Mouse (Mus musculus) left cerebral cortex, postnatal 25 days (tissue): ENCODE measurements around the gene Bri3. TPM values are rescaled to one million over a fixed set of nuclear protein-coding genes. Genes with fewer than 3 reads are reported as not detected.
"Not testable (repeated sequence)": the region's sequence is repeated elsewhere in the genome, so short reads cannot be mapped to it uniquely, and the experiment has no call there.

Experiments
- DNase-seq, 2 experiments: peaks; one replicate each; pipeline ENCODE4 v3.0.0; 2022; ENCODE audit warnings: low spot score in 2 of 2, mixed read lengths in 1 of 2
- intact Hi-C: fragments of 180-260 bp; cut with DNase I; formaldehyde crosslinking; loops from one replicate; pipeline ENCODE4 v1.15.1; 2025
- total RNA-seq, 2 experiments: library from RNA; stranded (reverse); gene quantifications; 2 replicates each; pipeline ENCODE4 v1.2.3; 2021

Gene Bri3
- total RNA-seq, 2 experiments from 2014 or later: 64.0 to 65.8 TPM

- intact Hi-C loops, DNase-seq: not testable (repeated sequence)
Measured at GRCm38 (mm10) chr5:144335357-144335756, 91.1 kb downstream of the Bri3 start.

DNA sequence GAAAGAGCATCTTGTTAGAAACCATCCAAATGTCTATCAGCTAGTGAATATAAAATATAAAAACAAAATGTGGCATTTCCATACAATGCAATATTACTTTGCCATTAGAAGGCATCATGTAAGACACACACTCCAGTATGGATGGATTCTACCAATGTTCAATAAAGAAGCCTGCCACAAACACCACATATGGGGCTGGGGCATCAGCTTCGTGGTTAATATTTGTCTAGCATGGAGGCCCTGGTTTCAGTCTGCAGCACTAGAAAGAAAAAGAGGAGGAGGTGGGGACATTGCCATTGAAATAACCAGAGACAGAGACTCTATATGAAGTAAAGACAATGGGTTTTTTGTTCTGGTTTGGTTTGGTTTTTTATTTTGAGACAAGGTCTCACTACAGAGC lies 94.5 kb downstream of the Bri3 start:
- intact Hi-C loops: no loop called here

GRCm38 (mm10) chr5:144341085-144341484 lies 96.8 kb downstream of the Bri3 start:
- intact Hi-C loops: no loop called here
- no peak for DNase-seq

More for the DNA sequence above, 94.5 kb downstream of the Bri3 start:
- DNase-seq: no peak

DNA sequence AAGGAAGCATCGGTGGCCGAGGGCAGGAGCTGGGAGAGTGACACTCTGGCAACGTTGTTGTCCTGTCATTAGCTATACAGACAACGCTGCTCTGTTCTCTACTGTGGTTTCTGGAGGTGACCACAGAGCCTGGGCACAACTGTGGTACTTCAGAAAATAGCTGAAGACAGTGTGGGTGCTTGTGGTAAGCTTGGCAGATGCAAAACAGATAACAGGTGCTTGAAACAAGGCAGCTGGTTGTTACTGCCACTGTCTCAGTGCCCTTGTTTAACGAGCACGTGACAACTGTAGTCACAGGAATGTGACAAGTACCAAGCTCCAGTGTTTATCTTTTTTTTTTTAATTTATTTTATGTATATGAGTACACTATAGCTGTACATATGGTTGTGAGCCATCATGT lies 100.4 kb downstream of the Bri3 start:
- intact Hi-C loops: no loop called here
- no peak for DNase-seq

DNA sequence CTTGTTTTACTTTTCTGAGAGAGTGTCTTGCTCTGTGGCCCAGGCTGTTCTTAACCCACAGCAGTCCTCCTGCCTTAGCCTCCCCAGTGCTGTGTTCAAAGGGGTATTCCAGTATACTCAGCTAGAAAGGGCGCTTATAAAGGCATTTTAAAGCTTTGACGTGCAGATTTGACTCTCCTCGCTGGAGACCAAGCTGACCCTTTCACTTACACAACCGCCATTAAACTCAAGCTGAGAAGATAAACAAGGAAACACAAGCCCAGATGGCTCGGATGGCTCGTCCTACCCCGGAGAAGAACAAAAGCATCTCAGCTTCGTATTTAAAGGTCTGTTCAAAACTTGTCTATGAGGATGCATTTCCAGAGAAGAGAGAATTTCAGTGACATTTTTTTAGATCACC lies 106.9 kb downstream of the Bri3 start:
- intact Hi-C loops: no loop called here
- no peak for DNase-seq

GRCm38 (mm10) chr5:144352250-144353047 lies 108.2 kb downstream of the Bri3 start:
- intact Hi-C loops: no loop called here
- DNase-seq: no peak

GRCm38 (mm10) chr5:144356776-144357455 lies 112.7 kb downstream of the Bri3 start:
- intact Hi-C loops: no loop called here
- no peak for DNase-seq

DNA sequence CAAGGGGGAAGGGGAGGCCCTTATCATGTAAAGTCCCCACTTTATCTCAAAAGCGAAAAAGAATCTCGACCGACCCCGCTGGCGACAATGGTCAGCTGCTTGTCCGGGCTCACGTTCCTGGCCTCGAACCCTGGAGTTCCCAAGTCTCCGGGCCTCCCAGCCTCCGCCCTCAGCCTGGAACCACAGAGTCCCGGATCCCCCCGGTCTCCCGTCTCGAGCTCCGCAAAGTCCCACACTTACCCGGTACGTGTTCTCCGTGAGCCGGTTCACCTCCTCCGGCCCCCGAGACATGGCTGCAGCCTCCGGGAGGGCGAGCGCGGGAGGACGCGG lies 113.3 kb downstream of the Bri3 start:
- intact Hi-C loops: no loop called here
- no peak for DNase-seq

- peak; percentile 8 to 30 for DNase-seq
- intact Hi-C loops: no loop called here
Measured at GRCm38 (mm10) chr5:144357881-144358591, 113.8 kb downstream of the Bri3 start, which contains the start of gene Baiap2l1. Gene Baiap2l1 (minus strand): TSS chr5:144358112.

- no peak for DNase-seq
- intact Hi-C loops: no loop called here
Measured at GRCm38 (mm10) chr5:144358592-144358917, 114.3 kb downstream of the Bri3 start.

GRCm38 (mm10) chr5:144359886-144360285 lies 115.6 kb downstream of the Bri3 start:
- DNase-seq: no peak
- intact Hi-C loops: no loop called here

DNA sequence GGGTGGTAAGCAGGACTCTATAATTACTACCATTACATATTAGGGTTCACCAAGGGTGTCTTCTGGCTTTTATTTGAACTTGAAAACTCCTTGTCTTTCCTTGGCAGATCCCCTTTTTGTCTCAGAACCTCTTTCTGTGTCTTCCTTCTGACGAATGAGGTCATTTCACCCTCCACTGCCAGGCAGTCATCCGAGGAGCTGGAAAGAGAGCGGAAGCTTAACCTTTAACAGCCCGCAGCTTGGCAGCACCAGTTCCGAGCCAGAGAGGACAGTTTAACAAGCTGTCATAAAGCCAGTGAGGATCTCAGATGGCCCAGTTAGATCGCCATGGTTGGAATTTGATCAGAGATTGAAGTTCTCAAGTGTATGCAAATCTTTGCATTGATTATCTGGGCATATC lies 116.1 kb downstream of the Bri3 start:
- intact Hi-C loops: no loop called here
- DNase-seq: no peak

GRCm38 (mm10) chr5:144364680-144365357 lies 120.6 kb downstream of the Bri3 start:
- DNase-seq: no peak
- intact Hi-C loops: no loop called here

DNA sequence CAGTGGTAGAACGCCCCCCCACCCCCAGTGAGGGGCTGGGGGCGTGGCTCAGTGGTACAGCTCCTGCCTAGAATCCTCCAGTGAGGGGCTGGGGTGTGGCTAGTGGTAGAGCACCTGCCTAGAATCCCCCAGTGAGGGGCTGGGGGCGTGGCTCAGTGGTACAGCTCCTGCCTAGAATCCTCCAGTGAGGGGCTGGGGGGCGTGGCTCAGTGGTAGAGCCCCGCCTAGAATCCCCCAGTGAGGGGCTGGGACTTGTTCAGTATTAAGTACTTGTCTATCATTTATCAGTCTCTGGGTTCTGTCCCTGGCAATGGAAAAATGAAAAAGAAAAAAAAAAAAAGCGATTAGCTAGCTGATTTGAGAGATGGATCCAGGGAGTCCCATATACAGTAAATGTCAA lies 122.3 kb downstream of the Bri3 start:
- DNase-seq, intact Hi-C loops: not testable (repeated sequence)

DNA sequence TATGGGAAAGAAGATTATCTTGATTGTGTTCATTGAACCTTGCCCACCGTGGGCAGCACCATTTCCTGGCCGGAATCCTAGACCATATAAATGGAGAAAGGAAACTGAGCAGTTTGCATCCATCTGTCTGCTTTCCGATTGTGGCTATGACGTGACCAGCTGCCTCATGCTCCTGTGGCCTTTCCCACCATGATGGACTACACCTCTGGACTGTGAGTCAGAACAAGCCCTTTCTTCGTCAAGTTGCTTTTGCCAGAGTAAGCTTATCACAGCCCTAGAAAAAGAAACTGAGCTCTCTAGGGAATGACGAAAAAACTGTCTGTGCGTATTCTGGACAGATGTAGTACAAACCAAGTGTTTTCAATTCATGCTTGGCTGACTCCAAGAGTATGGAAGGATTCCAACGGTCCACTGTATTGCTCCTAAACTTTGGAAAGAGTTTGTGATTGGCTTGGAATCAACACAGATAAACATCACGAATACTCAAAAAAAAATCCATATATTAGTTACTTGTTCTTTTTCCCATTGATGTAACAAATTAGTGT lies 124.5 kb downstream of the Bri3 start:
- DNase-seq: no peak
- intact Hi-C loops: no loop called here

DNA sequence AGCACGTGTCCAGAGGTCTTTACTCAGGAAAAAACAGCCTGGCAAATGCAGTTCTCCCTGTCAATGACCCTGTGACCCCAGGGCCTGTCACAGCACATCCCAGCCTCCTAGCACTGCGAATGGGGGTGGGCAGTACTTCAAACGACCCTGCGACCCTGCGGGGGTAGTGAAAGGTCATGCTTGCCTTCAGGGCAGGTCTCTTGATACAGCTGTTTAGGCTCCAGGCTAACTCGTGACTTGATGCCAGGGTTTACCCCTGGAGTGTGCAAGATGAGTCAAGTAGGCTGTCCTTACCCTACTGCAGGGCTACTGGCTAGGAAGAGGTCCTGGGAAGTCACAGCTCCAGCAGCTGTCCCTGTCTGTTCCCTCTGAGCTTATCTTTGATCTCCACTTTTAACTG lies 126.7 kb downstream of the Bri3 start:
- intact Hi-C loops: no loop called here

DNA sequence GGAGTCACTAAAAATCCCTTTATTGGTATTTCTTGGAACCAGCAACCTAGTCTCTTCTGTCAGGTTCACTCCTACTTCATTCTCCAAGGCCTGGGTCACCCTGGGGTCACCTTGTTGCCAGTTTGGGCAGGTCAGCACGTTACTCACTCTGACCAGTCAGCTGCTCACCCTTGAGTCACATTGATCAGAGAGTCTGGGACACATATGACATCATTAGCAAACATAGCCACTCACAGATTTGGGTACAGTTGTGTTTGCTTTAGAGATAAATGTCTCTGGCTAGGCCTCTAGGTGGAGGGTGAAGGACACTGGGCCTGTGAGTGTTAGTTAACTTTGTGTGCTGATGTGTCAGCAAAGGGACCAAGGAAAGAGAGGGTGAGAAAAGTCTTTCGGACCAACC lies 127.9 kb downstream of the Bri3 start:
- DNase-seq: no peak
- intact Hi-C loops: no loop called here

More for the DNA sequence above, 126.7 kb downstream of the Bri3 start:
- no peak for DNase-seq

DNA sequence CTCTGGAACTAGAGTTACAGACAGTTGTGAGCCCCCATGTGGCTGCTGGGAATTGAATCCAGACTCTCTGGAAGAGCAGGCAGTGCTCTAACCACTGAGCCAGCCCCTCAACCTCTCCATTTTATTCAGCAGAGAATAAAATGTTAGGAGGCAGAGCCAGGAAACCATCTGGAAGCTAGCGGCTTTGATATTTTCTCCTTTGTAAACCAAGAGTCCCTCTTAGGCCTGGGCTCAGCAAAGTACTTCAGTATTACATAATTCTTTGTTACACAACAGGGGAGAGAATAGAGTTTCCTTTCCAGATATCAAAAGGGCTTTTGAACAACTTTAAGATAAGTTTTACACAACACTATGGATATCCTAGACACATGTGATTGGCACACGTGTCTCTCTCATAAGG lies 128.6 kb downstream of the Bri3 start:
- peak in 1 of 2 experiments; percentile 12 for DNase-seq
- intact Hi-C loops: no loop called here

DNA sequence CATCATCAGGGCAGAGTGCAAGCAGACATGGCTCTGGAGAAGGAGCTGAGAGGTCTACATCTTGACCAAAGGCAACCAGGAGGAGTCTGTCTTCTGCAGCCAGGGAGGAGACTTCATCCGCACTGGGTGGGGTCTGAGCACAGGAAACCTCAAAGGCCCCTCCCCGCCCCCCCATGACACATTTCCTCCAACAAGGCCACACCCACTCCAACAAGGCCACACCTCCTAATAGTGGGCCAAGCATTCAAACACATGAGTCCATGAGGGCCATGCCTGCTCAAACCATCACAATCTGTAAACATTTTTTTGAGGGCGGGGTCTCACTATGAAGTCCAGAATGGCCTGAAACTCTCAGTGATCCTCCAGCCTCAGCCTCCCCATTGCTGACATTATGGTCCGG lies 135.2 kb downstream of the Bri3 start:
- DNase-seq: no peak
- intact Hi-C loops: no loop called here

DNA sequence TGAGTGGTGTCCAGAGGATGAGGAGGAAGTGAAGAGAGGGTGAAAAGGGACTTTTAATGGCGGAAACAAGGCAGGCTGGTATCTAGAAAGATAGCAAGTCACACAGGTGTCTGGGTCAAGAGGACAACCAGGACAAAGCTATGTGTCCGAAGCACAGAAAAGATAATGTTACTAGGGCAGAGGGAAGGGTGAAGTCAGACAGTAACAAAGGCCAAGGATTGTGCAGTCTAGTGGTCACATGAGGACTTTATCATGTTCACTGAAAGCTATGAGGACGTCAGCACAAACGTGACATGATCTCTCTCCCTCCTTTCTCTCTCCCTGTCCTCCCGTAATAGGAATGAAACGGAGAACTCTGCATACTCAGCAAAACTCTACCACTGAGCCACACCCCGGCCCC lies 136.5 kb downstream of the Bri3 start:
- DNase-seq: no peak
- intact Hi-C loops: no loop called here
